Mouse (Mus musculus) myocyte (in vitro differentiated cells): ENCODE data around the gene Zfp335. TPM values are rescaled to one million over a fixed set of nuclear protein-coding genes. Genes with fewer than 3 reads are reported as not detected.

Experiments
- H3K27me3 ChIP-seq: one replicate; pipeline ENCODE4 v1.6.1; 2011; ENCODE audit not compliant: control insufficient read depth, insufficient read depth, insufficient read length
- H3K36me3 ChIP-seq: one replicate; pipeline ENCODE4 v1.6.1; 2011; ENCODE audit not compliant: control insufficient read depth, insufficient read depth
- H3K4me2 ChIP-seq: one replicate; pipeline ENCODE4 v1.6.1; 2011; ENCODE audit warnings: low read depth, control low read depth
- H3K4me3 ChIP-seq: one replicate; pipeline ENCODE4 v1.5.1; 2011; ENCODE audit warnings: mild to moderate bottlenecking, control low read depth, moderate library complexity
- H3K79me2 ChIP-seq: one replicate; pipeline ENCODE4 v1.6.1; 2011; ENCODE audit not compliant: control insufficient read depth, insufficient read depth
- H3ac ChIP-seq: one replicate; pipeline ENCODE4 v1.6.1; 2011; ENCODE audit not compliant: control insufficient read depth, insufficient read length
- CEBPB ChIP-seq: IDR thresholded peaks from 2 replicates; pipeline ENCODE4 v1.6.1; 2011; ENCODE audit warnings: mild to moderate bottlenecking, moderate library complexity; ENCODE audit not compliant: poor library complexity, insufficient read depth, severe bottlenecking
- E2F4 ChIP-seq: IDR thresholded peaks from one replicate; pipeline ENCODE4 v1.6.1; 2011; ENCODE audit warnings: mild to moderate bottlenecking, control low read depth, moderate library complexity; ENCODE audit not compliant: insufficient read depth
- MAX ChIP-seq: IDR thresholded peaks from one replicate; pipeline ENCODE4 v1.6.1; 2011; ENCODE audit warnings: low read depth, mild to moderate bottlenecking, control low read depth
- MYOD1 ChIP-seq, 3 experiments: IDR thresholded peaks; one replicate each; pipeline ENCODE4 v1.6.1; 2011; ENCODE audit warnings: control low read depth in 2 of 3, low read depth in 2 of 3, mild to moderate bottlenecking in 2 of 3, moderate library complexity in 1 of 3; ENCODE audit not compliant: insufficient read length in 2 of 3, control insufficient read depth in 1 of 3
- MYOG ChIP-seq, 3 experiments: IDR thresholded peaks; one replicate each; pipeline ENCODE4 v1.6.1; 2011; ENCODE audit warnings: control low read depth in 2 of 3, low read depth in 2 of 3, mild to moderate bottlenecking in 2 of 3; ENCODE audit not compliant: insufficient read length in 2 of 3, control insufficient read depth in 1 of 3, insufficient read depth in 1 of 3
- POLR2A ChIP-seq: IDR thresholded peaks from one replicate; pipeline ENCODE4 v1.6.1; 2011; ENCODE audit warnings: low read depth, mild to moderate bottlenecking, control low read depth, moderate library complexity; ENCODE audit not compliant: insufficient read length
- POLR2AphosphoS2 ChIP-seq: IDR thresholded peaks from one replicate; pipeline ENCODE4 v1.6.1; 2011; ENCODE audit warnings: low read depth, control low read depth; ENCODE audit not compliant: insufficient read length
- REST ChIP-seq: IDR thresholded peaks from one replicate; pipeline ENCODE4 v1.6.1; 2011; ENCODE audit warnings: mild to moderate bottlenecking, control low read depth, moderate library complexity; ENCODE audit not compliant: insufficient read depth, insufficient read length
- SRF ChIP-seq: IDR thresholded peaks from one replicate; pipeline ENCODE4 v1.6.1; 2011; ENCODE audit warnings: low read depth; ENCODE audit not compliant: control insufficient read depth, insufficient read length
- TCF12 ChIP-seq: IDR thresholded peaks from one replicate; pipeline ENCODE4 v1.6.1; 2011; ENCODE audit warnings: mild to moderate bottlenecking, control low read depth; ENCODE audit not compliant: poor library complexity, insufficient read depth, severe bottlenecking
- TCF3 ChIP-seq: IDR thresholded peaks from one replicate; pipeline ENCODE4 v1.6.1; 2011; ENCODE audit warnings: low read depth, control low read depth; ENCODE audit not compliant: insufficient read length
- USF1 ChIP-seq: IDR thresholded peaks from one replicate; pipeline ENCODE4 v1.6.1; 2011; ENCODE audit warnings: low read depth, mild to moderate bottlenecking, control low read depth, moderate library complexity
- polyA plus RNA-seq: library from polyadenylated mRNA; unstranded; fragments of >200 nt; fragmentation: generic; extraction: Trizol; gene quantifications from one replicate; pipeline ENCODE4 v1.2.1, GENCODE M21; 2012; ENCODE audit warnings: missing spikeins

Gene Zfp335
- polyA plus RNA-seq, 1 experiment, result 11.1 TPM

- Histone ChIP-seq H3K36me3 (peaks cover 30% of the 10 kb centered on the region), H3ac (no peak overlapping the region), H3K79me2 (no peaks in the 10 kb centered on the region), H3K4me2 (no peak overlapping the region), H3K4me3 (no peak overlapping the region), H3K27me3 (no peaks in the 10 kb centered on the region)
- TF ChIP-seq SRF (no peak), USF1 (no peak), MYOD1 (IDR thresholded peaks at IDR 0.05; ENCODE audit: control insufficient read depth in 1 of 3, insufficient read length in 2 of 3, low read depth in 2 of 3) (peak in 2 of 3 experiments; percentile 49 to 56), MYOG (IDR thresholded peaks at IDR 0.05; ENCODE audit: control insufficient read depth in 1 of 3, insufficient read depth in 1 of 3, insufficient read length in 2 of 3, low read depth in 2 of 3) (peak in 2 of 3 experiments; percentile 48 to 70), MAX (no peak), TCF12 (no peak), CEBPB (no peak), POLR2AphosphoS2 (no peak), TCF3 (no peak)
These were observed 12.5 kb downstream of the Zfp335 start for GRCm38 (mm10) chr2:164899034-164899433.

- TF ChIP-seq MAX, result no peak
- no peak for TF ChIP-seq POLR2AphosphoS2
- TF ChIP-seq TCF3, result no peak
- TF ChIP-seq REST, result no peak
- TF ChIP-seq USF1, result no peak
- TF ChIP-seq MYOG (IDR thresholded peaks at IDR 0.05; ENCODE audit: control insufficient read depth in 1 of 3, insufficient read depth in 1 of 3, insufficient read length in 2 of 3, low read depth in 2 of 3), result no peak
- no peak for TF ChIP-seq TCF12
- TF ChIP-seq SRF, result no peak
- no peak for TF ChIP-seq POLR2A
- TF ChIP-seq E2F4, result no peak
- TF ChIP-seq CEBPB, result no peak
- TF ChIP-seq MYOD1 (IDR thresholded peaks at IDR 0.05; ENCODE audit: control insufficient read depth in 1 of 3, insufficient read length in 2 of 3, low read depth in 2 of 3), result no peak
- Histone ChIP-seq H3K4me3 (no peak overlapping the region), H3K4me2 (no peak overlapping the region), H3K79me2 (no peaks in the 10 kb centered on the region), H3K36me3 (peaks cover 34% of the 10 kb centered on the region), H3K27me3 (no peaks in the 10 kb centered on the region), H3ac (no peak overlapping the region)
These were observed 13.5 kb downstream of the Zfp335 start for GRCm38 (mm10) chr2:164898008-164898407.

- H3ac ChIP-seq, result no peak overlapping the region
- no peak for TF ChIP-seq TCF3
- no peak for TF ChIP-seq CEBPB
- peak; percentile 77 for TF ChIP-seq POLR2AphosphoS2
- no peak for TF ChIP-seq SRF
- TF ChIP-seq POLR2A, result peak; percentile 12
- no peak overlapping the region for H3K4me2 ChIP-seq
- no peaks in the 10 kb centered on the region for H3K27me3 ChIP-seq
- H3K36me3 ChIP-seq, result peaks cover 40% of the 10 kb centered on the region
- H3K4me3 ChIP-seq, result no peak overlapping the region
- no peaks in the 10 kb centered on the region for H3K79me2 ChIP-seq
These were observed 15.7 kb downstream of the Zfp335 start for GRCm38 (mm10) chr2:164895885-164896284.

GRCm38 (mm10) chr2:164894644-164895043 is 16.9 kb downstream of the Zfp335 start:
- H3K79me2 ChIP-seq, result no peaks in the 10 kb centered on the region
- H3K4me2 ChIP-seq, result no peak overlapping the region
- H3K27me3 ChIP-seq, result no peaks in the 10 kb centered on the region
- no peak overlapping the region for H3K4me3 ChIP-seq
- TF ChIP-seq MAX (no peak), POLR2A (peak; percentile 22), POLR2AphosphoS2 (peak; percentile 84)
- no peak overlapping the region for H3ac ChIP-seq
- peaks cover 39% of the 10 kb centered on the region for H3K36me3 ChIP-seq

GRCm38 (mm10) chr2:164894048-164894447 is 17.5 kb downstream of the Zfp335 start:
- H3K79me2 ChIP-seq, result no peaks in the 10 kb centered on the region
- H3K4me2 ChIP-seq, result no peak overlapping the region
- H3ac ChIP-seq, result no peak overlapping the region
- TF ChIP-seq POLR2AphosphoS2 (peak; percentile 67), CEBPB (no peak)
- peaks cover 41% of the 10 kb centered on the region for H3K36me3 ChIP-seq
- H3K27me3 ChIP-seq, result no peaks in the 10 kb centered on the region
- no peak overlapping the region for H3K4me3 ChIP-seq
